Comparison of ENCODE assay signal across 9 mouse cellular contexts in the genomic region with DNA sequence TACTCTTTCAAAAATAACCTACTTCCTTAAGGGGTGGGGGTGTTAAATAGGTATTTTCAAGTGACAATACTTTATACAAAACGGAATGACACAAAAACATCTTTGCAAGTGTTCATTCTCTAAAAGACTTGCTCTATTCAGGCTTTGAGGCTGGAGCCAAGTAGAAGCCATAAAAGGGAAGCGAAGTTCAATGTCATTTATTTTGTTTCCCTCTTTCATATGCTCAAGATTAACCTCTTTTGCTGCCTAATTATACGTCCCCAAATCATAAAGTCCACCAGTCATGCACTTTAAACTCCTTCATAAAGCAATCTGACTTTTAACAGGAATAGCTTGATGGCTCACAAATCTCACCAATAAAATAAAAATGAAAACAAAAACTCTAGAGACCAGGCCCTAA. TPM values are rescaled to one million over a fixed set of nuclear protein-coding genes. Genes with fewer than 3 reads are reported as not detected.
DNase-seq lines count a peak whose midpoint lies in the region; ATAC-seq and TF ChIP-seq lines count a peak whose summit lies in the region.
"Had no signal": no experiment of that assay in that cellular context is flagged by ENCODE, and none has a peak within 500 bp of the region (broad histone marks: within the 10 kb centered on the region; RNA-seq: fewer than 3 reads in every experiment).

No protein-coding gene starts in this region.

- no peak for DNase-seq in heart, embryonic 10.5 days (ENCODE audit: low spot score)
- DNase-seq in heart, postnatal 36 days: no peak
- no peak for DNase-seq in frontal cortex, postnatal 14 days (ENCODE audit: low spot score in 2 of 2)
- no peak for DNase-seq in frontal cortex, postnatal 36 days (ENCODE audit: low spot score in 2 of 2)
- no peak for DNase-seq in left cerebral cortex, adult 11 months (ENCODE audit: low spot score)
- DNase-seq: right cerebral cortex, postnatal 25 days had no signal

- ATAC-seq in forebrain, embryonic 16.5 days: no peak
- no peak for ATAC-seq in liver, embryonic 16.5 days (ENCODE audit: low read depth)

- peaks cover 4% of the 10 kb centered on the region; the same call in 1 of the 2 replicates for H3K4me1 ChIP-seq in heart, embryonic 10.5 days
- H3K4me1 ChIP-seq in forebrain, embryonic 16.5 days (replicated peaks; ENCODE audit: control insufficient read depth, insufficient read depth, low read length): peaks cover 19% of the 10 kb centered on the region
- H3K4me1 ChIP-seq in liver, embryonic 16.5 days (ENCODE audit: control insufficient read depth, low read depth, low read length): peaks cover 6% of the 10 kb centered on the region

- H3K9ac ChIP-seq in forebrain, embryonic 16.5 days (replicated peaks; ENCODE audit: low read depth, low read length): 0 out of 2 replicates have a peak overlapping the region, but pooled peaks have one; percentile 13
- H3K9ac ChIP-seq in liver, embryonic 16.5 days (ENCODE audit: low read depth, low read length): peak overlapping the region; percentile 43

- WGBS in heart, embryonic 10.5 days: 65% methylated on average over 3 of the region's 3 CpGs
- 8% methylated on average over 3 of the region's 3 CpGs for WGBS in forebrain, embryonic 16.5 days
- WGBS in liver, embryonic 16.5 days (ENCODE audit: insufficient replicate concordance): 32% methylated on average over 3 of the region's 3 CpGs

- H3K4me2 ChIP-seq in forebrain, embryonic 16.5 days (ENCODE audit: low read length): peak overlapping the region; percentile 85
- H3K4me2 ChIP-seq in liver, embryonic 16.5 days (ENCODE audit: low read depth, low read length): peak overlapping the region; percentile 95

- H3K4me3 ChIP-seq in heart, embryonic 10.5 days: peak overlapping the region; percentile 90
- peak overlapping the region; percentile 55 for H3K4me3 ChIP-seq in C2C12 (ENCODE audit: insufficient read depth, poor library complexity, severe bottlenecking)
- H3K4me3 ChIP-seq in forebrain, embryonic 16.5 days (replicated peaks; ENCODE audit: low read length): peak overlapping the region; percentile 22
- H3K4me3 ChIP-seq in liver, embryonic 16.5 days (ENCODE audit: low read depth, low read length): peak overlapping the region; percentile 92

- peaks cover 69% of the 10 kb centered on the region for H3K79me2 ChIP-seq in C2C12 (ENCODE audit: control insufficient read depth, insufficient read depth)

- peaks cover 63% of the 10 kb centered on the region for H3K79me3 ChIP-seq in C2C12 (ENCODE audit: low read depth)

- no peaks in the 10 kb centered on the region for H3K9me3 ChIP-seq in heart, embryonic 10.5 days
- H3K9me3 ChIP-seq in forebrain, embryonic 16.5 days (ENCODE audit: control insufficient read depth, low read length): no peaks in the 10 kb centered on the region
- no peaks in the 10 kb centered on the region for H3K9me3 ChIP-seq in liver, embryonic 16.5 days (replicated peaks; ENCODE audit: control insufficient read depth, low read length)

- H3K27me3 ChIP-seq in heart, embryonic 10.5 days (ENCODE audit: insufficient read depth, poor library complexity, severe bottlenecking): no peaks in the 10 kb centered on the region
- H3K27me3 ChIP-seq in C2C12 (ENCODE audit: control insufficient read depth, insufficient read depth, insufficient read length): no peaks in the 10 kb centered on the region
- peaks cover 2% of the 10 kb centered on the region; the same call in 1 of the 2 replicates for H3K27me3 ChIP-seq in forebrain, embryonic 16.5 days (replicated peaks; ENCODE audit: control insufficient read depth, insufficient read depth, low read length)
- H3K27me3 ChIP-seq in liver, embryonic 16.5 days (ENCODE audit: control insufficient read depth, insufficient read depth, low read depth, low read length): peaks cover 15% of the 10 kb centered on the region

- peak overlapping the region; percentile 100; the same call in 1 of the 2 replicates for H3K27ac ChIP-seq in heart, embryonic 10.5 days
- H3K27ac ChIP-seq in forebrain, embryonic 16.5 days (ENCODE audit: low read length): no peak overlapping the region
- no peak overlapping the region for H3K27ac ChIP-seq in liver, embryonic 16.5 days (ENCODE audit: low read length)

- TF ChIP-seq CTCF in C2C12 (IDR thresholded peaks at IDR 0.05; ENCODE audit: control insufficient read depth, insufficient read depth, insufficient read length): no peak

- H3K36me3 ChIP-seq in heart, embryonic 10.5 days: no peaks in the 10 kb centered on the region
- no peaks in the 10 kb centered on the region for H3K36me3 ChIP-seq in C2C12 (ENCODE audit: control insufficient read depth, insufficient read depth)
- H3K36me3 ChIP-seq in forebrain, embryonic 16.5 days (ENCODE audit: control insufficient read depth, insufficient read depth): no peaks in the 10 kb centered on the region
- H3K36me3 ChIP-seq in liver, embryonic 16.5 days (ENCODE audit: control insufficient read depth, insufficient read depth): no peaks in the 10 kb centered on the region

- no peak overlapping the region for H3ac ChIP-seq in C2C12 (ENCODE audit: control insufficient read depth, insufficient read length, low read depth)

- intact Hi-C loops in heart, postnatal 36 days (cut with DNase I): loop anchor here (2.0 kb wide), 1 partner anchor 144 kb away; a partner anchor contains a TSS

TF ChIP-seq in C2C12, 6 proteins besides CTCF, POLR2A, EP300 and RAD21:
- no peak for TF ChIP-seq FOSL1 (IDR thresholded peaks at IDR 0.05; ENCODE audit: insufficient read depth, low read length, poor library complexity, severe bottlenecking)
- TF ChIP-seq CEBPB (IDR thresholded peaks at IDR 0.05; ENCODE audit: low read depth): no peak
- TF ChIP-seq USF1 (IDR thresholded peaks at IDR 0.05; ENCODE audit: low read depth): no peak
- no peak for TF ChIP-seq MAX (IDR thresholded peaks at IDR 0.05)
- TF ChIP-seq MYOD1 (IDR thresholded peaks at IDR 0.05; ENCODE audit: control insufficient read depth, insufficient read length, low read depth): no peak
- no peak for TF ChIP-seq MYOG (IDR thresholded peaks at IDR 0.05; ENCODE audit: control insufficient read depth, extremely low read depth, insufficient read length)

RNA-seq across cellular contexts. Expression of a gene that starts 1.9 kb away (rescaled TPM):
- 9.7 and 11.2 TPM in 2 replicates for polyA plus RNA-seq in heart, embryonic 10.5 days (2016; fragmentation: Nextera tagmentation; extraction: Ambion mirVana)
- total RNA-seq in heart, postnatal 36 days (2021): 10 to 100 TPM; 46.7 to 52.2 TPM
- polyA plus RNA-seq in C2C12 (2012; fragmentation: generic; extraction: Trizol): 7.5 TPM
- 8.8 and 10.2 TPM in 2 replicates for polyA plus RNA-seq in forebrain, embryonic 16.5 days (2015; fragmentation: Nextera tagmentation; extraction: Ambion mirVana)
- polyA plus RNA-seq in liver, embryonic 16.5 days (2015; fragmentation: Nextera tagmentation; extraction: Ambion mirVana): 4.9 and 5.2 TPM in 2 replicates

Comparison
In these comparisons a context has a peak if more than half of its experiments do, and no peak if none do; other contexts are left out.
1. H3K4me3 ChIP-seq: peak in every context shown above with its lines; median percentile 92 in liver, embryonic 16.5 days; 90 in heart, embryonic 10.5 days; 55 in C2C12; 22 in forebrain, embryonic 16.5 days.